Mouse (Mus musculus): Measurements from ENCODE around the gene Deup1. TPM values are rescaled to one million over a fixed set of nuclear protein-coding genes. Genes with fewer than 3 reads are reported as not detected.

Gene Deup1
- 0.15 and 0.20 TPM in 2 replicates for polyA plus RNA-seq (2014; fragmentation: Nextera tagmentation; extraction: Ambion mirVana)

- H3K4me1 ChIP-seq (ENCODE audit: control insufficient read depth in 2 of 2, insufficient read depth in 2 of 2, low read length in 2 of 2) = peaks cover 2 to 5% of the 10 kb centered on the region in 2 experiments; a peak in 2 of 4 replicates
- peak within 1 kb of the TSS; percentile 25 to 34 for H3K4me3 ChIP-seq (ENCODE audit: control insufficient read depth in 1 of 2, insufficient read depth in 1 of 2, low read depth in 1 of 2, low read length in 2 of 2)
- ATAC-seq (ENCODE audit: insufficient number of reproducible peaks, insufficient read depth, low FRiP score, low read depth) = peak; percentile 59; the same call in 1 of the 2 replicates
- H3K4me2 ChIP-seq (ENCODE audit: low read length) = peak within 1 kb of the TSS; percentile 83
- WGBS = 1% methylated on average over 28 of the region's 28 CpGs
- no peaks in the 10 kb centered on the region for H3K27me3 ChIP-seq (ENCODE audit: control insufficient read depth, insufficient read depth, low read length)
- H3K27ac ChIP-seq (replicated peaks in 1 of 2; ENCODE audit: control insufficient read depth in 1 of 2, insufficient read depth in 1 of 2, low read depth in 2 of 2, low read length in 2 of 2) = no peak within 1 kb of the TSS
- peak within 1 kb of the TSS; percentile 57 for H3K9ac ChIP-seq (ENCODE audit: low read length)
- no peaks in the 10 kb centered on the region for H3K36me3 ChIP-seq (ENCODE audit: control insufficient read depth, insufficient read depth, low read length)
- 0 out of 2 replicates have a peak, but pooled peaks cover 3% of the 10 kb centered on the region for H3K9me3 ChIP-seq (ENCODE audit: control insufficient read depth, low read length)
These were observed at the start of gene Deup1 for GRCm38 (mm10) chr9:15627785-15628287. Gene Deup1 (minus strand): TSS chr9:15627933.

- WGBS = 22% methylated on average over 1 of the region's 1 CpGs
- H3K4me3 ChIP-seq (ENCODE audit: control insufficient read depth in 1 of 2, insufficient read depth in 1 of 2, low read depth in 1 of 2, low read length in 2 of 2) = no peak overlapping the region
- no peaks in the 10 kb centered on the region for H3K36me3 ChIP-seq (ENCODE audit: control insufficient read depth, insufficient read depth, low read length)
- no peaks in the 10 kb centered on the region for H3K9me3 ChIP-seq (ENCODE audit: control insufficient read depth, low read length)
- no peak overlapping the region for H3K27ac ChIP-seq (replicated peaks in 1 of 2; ENCODE audit: control insufficient read depth in 1 of 2, insufficient read depth in 1 of 2, low read depth in 2 of 2, low read length in 2 of 2)
- H3K4me2 ChIP-seq (ENCODE audit: low read length) = no peak overlapping the region
- H3K27me3 ChIP-seq (ENCODE audit: control insufficient read depth, insufficient read depth, low read length) = no peaks in the 10 kb centered on the region
- H3K9ac ChIP-seq (ENCODE audit: low read length) = no peak overlapping the region
- peaks cover 3 to 10% of the 10 kb centered on the region in 2 experiments; a peak in 2 of 4 replicates for H3K4me1 ChIP-seq (ENCODE audit: control insufficient read depth in 2 of 2, insufficient read depth in 2 of 2, low read length in 2 of 2)
- ATAC-seq (ENCODE audit: insufficient number of reproducible peaks, insufficient read depth, low FRiP score, low read depth) = no peak
These were observed 44.5 kb upstream of the Deup1 start for GRCm38 (mm10) chr9:15672251-15672650.

DNA sequence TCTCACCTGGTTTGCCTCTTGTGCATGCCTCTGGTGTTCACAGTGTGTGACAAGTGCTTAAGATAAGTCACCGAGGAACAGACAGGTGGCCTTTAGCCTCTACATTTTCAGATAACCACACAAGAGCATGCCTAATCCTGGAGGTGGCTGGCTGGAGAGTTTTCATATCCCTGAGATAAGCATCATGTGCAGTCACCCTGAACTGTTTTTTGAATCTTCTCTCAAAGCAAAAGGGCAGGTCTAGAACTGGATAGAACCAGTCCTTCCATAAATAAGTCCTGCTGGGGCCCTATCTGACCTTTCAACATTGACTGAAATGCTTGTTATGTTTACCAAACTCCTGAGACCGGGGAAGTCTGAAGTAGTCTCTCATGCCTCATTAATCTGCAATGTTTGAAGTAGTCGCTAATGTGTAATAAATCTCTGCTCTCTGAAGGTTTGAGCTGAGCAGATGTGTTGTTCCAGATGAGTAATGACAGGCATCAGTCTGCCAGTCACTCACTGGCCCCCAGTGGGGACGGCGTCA, 42.3 kb upstream of the Deup1 start:
- Histone ChIP-seq H3K9me3 (ENCODE audit: control insufficient read depth, low read length) (no peaks in the 10 kb centered on the region), H3K9ac (ENCODE audit: low read length) (no peak overlapping the region), H3K4me3 (ENCODE audit: control insufficient read depth in 1 of 2, insufficient read depth in 1 of 2, low read depth in 1 of 2, low read length in 2 of 2) (no peak overlapping the region), H3K27me3 (ENCODE audit: control insufficient read depth, insufficient read depth, low read length) (no peaks in the 10 kb centered on the region), H3K4me1 (ENCODE audit: control insufficient read depth in 2 of 2, insufficient read depth in 2 of 2, low read length in 2 of 2) (peaks cover 3 to 10% of the 10 kb centered on the region in 2 experiments; a peak in 2 of 4 replicates), H3K27ac (replicated peaks in 1 of 2; ENCODE audit: control insufficient read depth in 1 of 2, insufficient read depth in 1 of 2, low read depth in 2 of 2, low read length in 2 of 2) (no peak overlapping the region), H3K36me3 (ENCODE audit: control insufficient read depth, insufficient read depth, low read length) (no peaks in the 10 kb centered on the region), H3K4me2 (ENCODE audit: low read length) (no peak overlapping the region)
- WGBS = 25% methylated on average over 5 of the region's 5 CpGs
- ATAC-seq (ENCODE audit: insufficient number of reproducible peaks, insufficient read depth, low FRiP score, low read depth) = no peak

GRCm38 (mm10) chr9:15669452-15669851, 41.7 kb upstream of the Deup1 start:
- Histone ChIP-seq H3K4me3 (ENCODE audit: control insufficient read depth in 1 of 2, insufficient read depth in 1 of 2, low read depth in 1 of 2, low read length in 2 of 2) (no peak overlapping the region), H3K36me3 (ENCODE audit: control insufficient read depth, insufficient read depth, low read length) (no peaks in the 10 kb centered on the region), H3K27me3 (ENCODE audit: control insufficient read depth, insufficient read depth, low read length) (no peaks in the 10 kb centered on the region), H3K4me2 (ENCODE audit: low read length) (no peak overlapping the region), H3K9ac (ENCODE audit: low read length) (no peak overlapping the region), H3K9me3 (ENCODE audit: control insufficient read depth, low read length) (no peaks in the 10 kb centered on the region), H3K27ac (replicated peaks in 1 of 2; ENCODE audit: control insufficient read depth in 1 of 2, insufficient read depth in 1 of 2, low read depth in 2 of 2, low read length in 2 of 2) (no peak overlapping the region), H3K4me1 (ENCODE audit: control insufficient read depth in 2 of 2, insufficient read depth in 2 of 2, low read length in 2 of 2) (peaks cover 6 to 10% of the 10 kb centered on the region in 2 experiments; a peak in 3 of 4 replicates)
- WGBS = 38% methylated on average over 3 of the region's 3 CpGs
- ATAC-seq (ENCODE audit: insufficient number of reproducible peaks, insufficient read depth, low FRiP score, low read depth) = no peak

DNA sequence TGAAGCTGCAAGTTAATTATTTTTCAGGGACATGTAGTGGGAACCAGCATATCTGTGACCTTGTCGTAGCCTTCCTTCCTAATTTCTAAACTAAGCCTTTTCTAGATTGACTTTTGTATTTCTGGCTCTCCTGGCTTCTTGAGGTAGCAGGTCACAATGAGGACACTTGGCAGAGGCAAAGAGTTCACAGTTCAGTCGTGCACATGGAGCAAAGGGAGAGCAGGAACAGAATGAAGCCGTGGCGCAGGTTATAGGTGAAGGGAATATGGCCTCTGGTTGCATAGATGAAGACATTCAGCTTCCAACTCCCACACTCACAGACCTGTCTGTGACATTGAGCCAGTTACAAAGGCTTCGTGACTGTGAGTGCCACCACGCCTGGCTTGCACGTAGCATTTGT, 36.9 kb upstream of the Deup1 start:
- ATAC-seq (ENCODE audit: insufficient number of reproducible peaks, insufficient read depth, low FRiP score, low read depth) = no peak
- H3K4me3 ChIP-seq (ENCODE audit: control insufficient read depth in 1 of 2, insufficient read depth in 1 of 2, low read depth in 1 of 2, low read length in 2 of 2) = no peak overlapping the region
- no peak overlapping the region for H3K27ac ChIP-seq (replicated peaks in 1 of 2; ENCODE audit: control insufficient read depth in 1 of 2, insufficient read depth in 1 of 2, low read depth in 2 of 2, low read length in 2 of 2)
- no peak overlapping the region for H3K9ac ChIP-seq (ENCODE audit: low read length)
- WGBS = 72% methylated on average over 7 of the region's 7 CpGs
- H3K27me3 ChIP-seq (ENCODE audit: control insufficient read depth, insufficient read depth, low read length) = no peaks in the 10 kb centered on the region
- no peaks in the 10 kb centered on the region for H3K36me3 ChIP-seq (ENCODE audit: control insufficient read depth, insufficient read depth, low read length)
- no peak overlapping the region for H3K4me2 ChIP-seq (ENCODE audit: low read length)
- H3K4me1 ChIP-seq (ENCODE audit: control insufficient read depth in 2 of 2, insufficient read depth in 2 of 2, low read length in 2 of 2) = peaks cover 6 to 8% of the 10 kb centered on the region in 2 experiments; a peak in 3 of 4 replicates
- H3K9me3 ChIP-seq (ENCODE audit: control insufficient read depth, low read length) = no peaks in the 10 kb centered on the region

DNA sequence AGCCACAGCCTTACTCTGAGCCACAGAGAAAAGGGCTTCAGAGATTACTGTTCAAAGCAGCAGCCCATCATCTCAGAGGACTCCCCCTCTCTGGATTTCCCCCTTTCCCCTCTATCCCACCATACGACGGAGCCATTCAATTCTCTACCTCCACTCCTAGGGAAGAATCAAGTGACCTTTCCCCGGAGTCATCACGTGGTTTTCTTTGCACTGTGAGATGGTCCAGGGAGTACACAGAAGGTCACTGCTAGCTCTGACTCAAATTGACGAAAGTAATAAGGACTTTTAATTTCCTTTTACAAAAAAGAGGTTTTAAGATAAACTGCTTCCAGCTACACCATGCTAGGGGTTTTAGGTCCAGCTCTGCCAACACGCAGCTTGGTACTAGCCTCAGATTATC, 31.3 kb upstream of the Deup1 start:
- no peak for ATAC-seq (ENCODE audit: insufficient number of reproducible peaks, insufficient read depth, low FRiP score, low read depth)

DNA sequence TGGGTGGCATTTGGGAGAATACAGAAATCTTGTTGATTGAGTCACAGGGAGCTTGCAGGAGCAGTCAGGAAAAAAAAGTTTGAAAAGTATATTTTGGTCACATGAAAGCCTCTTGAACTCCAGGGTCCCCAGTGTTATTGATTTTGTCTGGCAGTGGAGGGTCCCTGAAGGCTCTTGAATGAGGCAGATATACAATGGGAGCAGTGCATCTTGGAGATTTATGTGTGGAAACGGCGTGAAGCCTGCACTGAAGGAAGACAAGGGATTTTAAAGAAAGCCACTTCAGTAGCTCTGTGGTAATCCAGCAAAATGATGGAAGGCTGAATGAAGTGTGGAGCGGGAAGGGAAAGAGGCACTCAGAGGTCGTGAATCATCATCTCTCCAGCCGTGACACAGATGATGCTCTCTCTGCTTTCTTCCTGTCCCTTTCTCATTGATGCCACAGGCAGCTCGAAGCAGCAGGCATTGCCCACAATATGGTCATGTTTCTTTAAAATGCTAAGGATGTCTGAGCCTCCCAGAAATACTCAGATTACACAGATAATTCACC, 30.6 kb upstream of the Deup1 start:
- H3K4me1 ChIP-seq (ENCODE audit: control insufficient read depth in 2 of 2, insufficient read depth in 2 of 2, low read length in 2 of 2) = peaks cover 0 to 5% of the 10 kb centered on the region in 2 experiments; a peak in 1 of 4 replicates
- no peak overlapping the region for H3K4me2 ChIP-seq (ENCODE audit: low read length)
- H3K9ac ChIP-seq (ENCODE audit: low read length) = no peak overlapping the region
- no peaks in the 10 kb centered on the region for H3K36me3 ChIP-seq (ENCODE audit: control insufficient read depth, insufficient read depth, low read length)
- H3K4me3 ChIP-seq (ENCODE audit: control insufficient read depth in 1 of 2, insufficient read depth in 1 of 2, low read depth in 1 of 2, low read length in 2 of 2) = no peak overlapping the region
- H3K27me3 ChIP-seq (ENCODE audit: control insufficient read depth, insufficient read depth, low read length) = no peaks in the 10 kb centered on the region
- no peaks in the 10 kb centered on the region for H3K9me3 ChIP-seq (ENCODE audit: control insufficient read depth, low read length)
- no peak overlapping the region for H3K27ac ChIP-seq (replicated peaks in 1 of 2; ENCODE audit: control insufficient read depth in 1 of 2, insufficient read depth in 1 of 2, low read depth in 2 of 2, low read length in 2 of 2)
- WGBS = 63% methylated on average over 6 of the region's 6 CpGs
- ATAC-seq (ENCODE audit: insufficient number of reproducible peaks, insufficient read depth, low FRiP score, low read depth) = no peak

More for the DNA sequence above, 31.3 kb upstream of the Deup1 start:
- Histone ChIP-seq H3K9me3 (ENCODE audit: control insufficient read depth, low read length) (no peaks in the 10 kb centered on the region), H3K36me3 (ENCODE audit: control insufficient read depth, insufficient read depth, low read length) (no peaks in the 10 kb centered on the region), H3K27me3 (ENCODE audit: control insufficient read depth, insufficient read depth, low read length) (no peaks in the 10 kb centered on the region), H3K9ac (ENCODE audit: low read length) (no peak overlapping the region), H3K4me3 (ENCODE audit: control insufficient read depth in 1 of 2, insufficient read depth in 1 of 2, low read depth in 1 of 2, low read length in 2 of 2) (no peak overlapping the region), H3K4me1 (ENCODE audit: control insufficient read depth in 2 of 2, insufficient read depth in 2 of 2, low read length in 2 of 2) (peaks cover 0 to 5% of the 10 kb centered on the region in 2 experiments; a peak in 1 of 4 replicates), H3K27ac (replicated peaks in 1 of 2; ENCODE audit: control insufficient read depth in 1 of 2, insufficient read depth in 1 of 2, low read depth in 2 of 2, low read length in 2 of 2) (no peak overlapping the region), H3K4me2 (ENCODE audit: low read length) (no peak overlapping the region)
- 65% methylated on average over 6 of the region's 6 CpGs for WGBS

Data from heart, embryonic 14.5 days (tissue).